Mouse (Mus musculus): ENCODE data around the gene Zbtb20. TPM values are rescaled to one million over a fixed set of nuclear protein-coding genes. Genes with fewer than 3 reads are reported as not detected.

The Zbtb20 gene
- polyA plus RNA-seq, 1 experiment: 9.6 TPM

- H3K27me3 ChIP-seq (ENCODE audit: control insufficient read depth, insufficient read depth, low read length): no peaks in the 10 kb centered on the region
- no peaks in the 10 kb centered on the region for H3K4me1 ChIP-seq (ENCODE audit: control insufficient read depth, insufficient read depth, insufficient read length, low read length)
- TF ChIP-seq POLR2A (IDR thresholded peaks at IDR 0.05; ENCODE audit: low read depth, low read length): no peak
- no peak overlapping the region for H3K4me3 ChIP-seq (ENCODE audit: low read depth, low read length)
- no peak overlapping the region for H3K27ac ChIP-seq (ENCODE audit: insufficient read depth, low read depth, low read length)
- no peaks in the 10 kb centered on the region for H3K36me3 ChIP-seq (ENCODE audit: control insufficient read depth, insufficient read depth, low read length)
- WGBS: 71% methylated on average over 11 of the region's 11 CpGs
Measured at GRCm38 (mm10) chr16:43474941-43475728, 599.5 kb downstream of the Zbtb20 start.

GRCm38 (mm10) chr16:43476921-43477320 lies 601.2 kb downstream of the Zbtb20 start:
- TF ChIP-seq POLR2A (IDR thresholded peaks at IDR 0.05; ENCODE audit: low read depth, low read length): no peak
- no peak for TF ChIP-seq CTCF (IDR thresholded peaks at IDR 0.05; ENCODE audit: extremely low read depth, insufficient read length, insufficient replicate concordance, low read depth, low read length)
- no peaks in the 10 kb centered on the region for H3K27me3 ChIP-seq (ENCODE audit: control insufficient read depth, insufficient read depth, low read length)
- WGBS: 78% methylated on average over 3 of the region's 3 CpGs
- H3K4me3 ChIP-seq (ENCODE audit: low read depth, low read length): no peak overlapping the region
- no peaks in the 10 kb centered on the region for H3K4me1 ChIP-seq (ENCODE audit: control insufficient read depth, insufficient read depth, insufficient read length, low read length)
- no peak overlapping the region for H3K27ac ChIP-seq (ENCODE audit: insufficient read depth, low read depth, low read length)
- H3K36me3 ChIP-seq (ENCODE audit: control insufficient read depth, insufficient read depth, low read length): no peaks in the 10 kb centered on the region

- no peak for TF ChIP-seq POLR2A (IDR thresholded peaks at IDR 0.05; ENCODE audit: low read depth, low read length)
- no peak for TF ChIP-seq CTCF (IDR thresholded peaks at IDR 0.05; ENCODE audit: extremely low read depth, insufficient read length, insufficient replicate concordance, low read depth, low read length)
- Histone ChIP-seq H3K27ac (ENCODE audit: insufficient read depth, low read depth, low read length) (no peak overlapping the region), H3K27me3 (ENCODE audit: control insufficient read depth, insufficient read depth, low read length) (no peaks in the 10 kb centered on the region), H3K4me1 (ENCODE audit: control insufficient read depth, insufficient read depth, insufficient read length, low read length) (no peaks in the 10 kb centered on the region), H3K36me3 (ENCODE audit: control insufficient read depth, insufficient read depth, low read length) (no peaks in the 10 kb centered on the region), H3K4me3 (ENCODE audit: low read depth, low read length) (no peak overlapping the region)
- WGBS: 92% methylated on average over 1 of the region's 1 CpGs
Measured at GRCm38 (mm10) chr16:43478352-43478751, 602.7 kb downstream of the Zbtb20 start.

GRCm38 (mm10) chr16:43480532-43480931 lies 604.9 kb downstream of the Zbtb20 start:
- Histone ChIP-seq H3K36me3 (ENCODE audit: control insufficient read depth, insufficient read depth, low read length) (no peaks in the 10 kb centered on the region), H3K4me3 (ENCODE audit: low read depth, low read length) (no peak overlapping the region), H3K4me1 (ENCODE audit: control insufficient read depth, insufficient read depth, insufficient read length, low read length) (no peaks in the 10 kb centered on the region), H3K27ac (ENCODE audit: insufficient read depth, low read depth, low read length) (no peak overlapping the region), H3K27me3 (ENCODE audit: control insufficient read depth, insufficient read depth, low read length) (no peaks in the 10 kb centered on the region)
- TF ChIP-seq POLR2A (IDR thresholded peaks at IDR 0.05; ENCODE audit: low read depth, low read length) (no peak), CTCF (IDR thresholded peaks at IDR 0.05; ENCODE audit: extremely low read depth, insufficient read length, insufficient replicate concordance, low read depth, low read length) (no peak)
- 88% methylated on average over 6 of the region's 6 CpGs for WGBS

- Histone ChIP-seq H3K27ac (ENCODE audit: insufficient read depth, low read depth, low read length) (no peak overlapping the region), H3K4me3 (ENCODE audit: low read depth, low read length) (no peak overlapping the region), H3K27me3 (ENCODE audit: control insufficient read depth, insufficient read depth, low read length) (no peaks in the 10 kb centered on the region), H3K4me1 (ENCODE audit: control insufficient read depth, insufficient read depth, insufficient read length, low read length) (no peaks in the 10 kb centered on the region), H3K36me3 (ENCODE audit: control insufficient read depth, insufficient read depth, low read length) (no peaks in the 10 kb centered on the region)
- WGBS: 71% methylated on average over 3 of the region's 3 CpGs
- TF ChIP-seq POLR2A (IDR thresholded peaks at IDR 0.05; ENCODE audit: low read depth, low read length) (no peak), CTCF (IDR thresholded peaks at IDR 0.05; ENCODE audit: extremely low read depth, insufficient read length, insufficient replicate concordance, low read depth, low read length) (no peak)
Measured at GRCm38 (mm10) chr16:43482125-43482524, 606.4 kb downstream of the Zbtb20 start.

- TF ChIP-seq POLR2A (IDR thresholded peaks at IDR 0.05; ENCODE audit: low read depth, low read length): no peak
- TF ChIP-seq CTCF (IDR thresholded peaks at IDR 0.05; ENCODE audit: extremely low read depth, insufficient read length, insufficient replicate concordance, low read depth, low read length): no peak
- H3K36me3 ChIP-seq (ENCODE audit: control insufficient read depth, insufficient read depth, low read length): no peaks in the 10 kb centered on the region
- 82% methylated on average over 2 of the region's 2 CpGs for WGBS
- no peak overlapping the region for H3K27ac ChIP-seq (ENCODE audit: insufficient read depth, low read depth, low read length)
- H3K4me3 ChIP-seq (ENCODE audit: low read depth, low read length): no peak overlapping the region
- H3K4me1 ChIP-seq (ENCODE audit: control insufficient read depth, insufficient read depth, insufficient read length, low read length): no peaks in the 10 kb centered on the region
- H3K27me3 ChIP-seq (ENCODE audit: control insufficient read depth, insufficient read depth, low read length): no peaks in the 10 kb centered on the region
Measured at GRCm38 (mm10) chr16:43482738-43483137, 607.1 kb downstream of the Zbtb20 start.

GRCm38 (mm10) chr16:43484400-43484799 lies 608.7 kb downstream of the Zbtb20 start:
- Histone ChIP-seq H3K4me1 (ENCODE audit: control insufficient read depth, insufficient read depth, insufficient read length, low read length) (no peaks in the 10 kb centered on the region), H3K36me3 (ENCODE audit: control insufficient read depth, insufficient read depth, low read length) (no peaks in the 10 kb centered on the region), H3K4me3 (ENCODE audit: low read depth, low read length) (no peak overlapping the region), H3K27me3 (ENCODE audit: control insufficient read depth, insufficient read depth, low read length) (no peaks in the 10 kb centered on the region), H3K27ac (ENCODE audit: insufficient read depth, low read depth, low read length) (no peak overlapping the region)
- TF ChIP-seq POLR2A (IDR thresholded peaks at IDR 0.05; ENCODE audit: low read depth, low read length): no peak
- TF ChIP-seq CTCF (IDR thresholded peaks at IDR 0.05; ENCODE audit: extremely low read depth, insufficient read length, insufficient replicate concordance, low read depth, low read length): no peak
- WGBS: 78% methylated on average over 4 of the region's 4 CpGs

Measured in small intestine, adult 2 months (tissue).